Mouse (Mus musculus) thymus, adult 18-20 months (tissue): ENCODE data around the gene Vmo1.

ENCODE experiments used
- DNase-seq, 2 experiments: peaks; one replicate each; pipeline ENCODE4 v3.0.0; 2022; ENCODE audit warnings: mixed read lengths in 2 of 2

Vmo1 gene

GRCm38 (mm10) chr11:70467902-70468619, 46.4 kb downstream of the Vmo1 start:
- no peak for DNase-seq

GRCm38 (mm10) chr11:70465824-70466223, 48.6 kb downstream of the Vmo1 start:
- no peak for DNase-seq

- no peak for DNase-seq
Observed at GRCm38 (mm10) chr11:70465211-70465610, 49.2 kb downstream of the Vmo1 start.

GRCm38 (mm10) chr11:70463970-70464369, 50.4 kb downstream of the Vmo1 start:
- DNase-seq, result no peak
